8 mouse cellular contexts compared by ENCODE assay signal in the genomic region with DNA sequence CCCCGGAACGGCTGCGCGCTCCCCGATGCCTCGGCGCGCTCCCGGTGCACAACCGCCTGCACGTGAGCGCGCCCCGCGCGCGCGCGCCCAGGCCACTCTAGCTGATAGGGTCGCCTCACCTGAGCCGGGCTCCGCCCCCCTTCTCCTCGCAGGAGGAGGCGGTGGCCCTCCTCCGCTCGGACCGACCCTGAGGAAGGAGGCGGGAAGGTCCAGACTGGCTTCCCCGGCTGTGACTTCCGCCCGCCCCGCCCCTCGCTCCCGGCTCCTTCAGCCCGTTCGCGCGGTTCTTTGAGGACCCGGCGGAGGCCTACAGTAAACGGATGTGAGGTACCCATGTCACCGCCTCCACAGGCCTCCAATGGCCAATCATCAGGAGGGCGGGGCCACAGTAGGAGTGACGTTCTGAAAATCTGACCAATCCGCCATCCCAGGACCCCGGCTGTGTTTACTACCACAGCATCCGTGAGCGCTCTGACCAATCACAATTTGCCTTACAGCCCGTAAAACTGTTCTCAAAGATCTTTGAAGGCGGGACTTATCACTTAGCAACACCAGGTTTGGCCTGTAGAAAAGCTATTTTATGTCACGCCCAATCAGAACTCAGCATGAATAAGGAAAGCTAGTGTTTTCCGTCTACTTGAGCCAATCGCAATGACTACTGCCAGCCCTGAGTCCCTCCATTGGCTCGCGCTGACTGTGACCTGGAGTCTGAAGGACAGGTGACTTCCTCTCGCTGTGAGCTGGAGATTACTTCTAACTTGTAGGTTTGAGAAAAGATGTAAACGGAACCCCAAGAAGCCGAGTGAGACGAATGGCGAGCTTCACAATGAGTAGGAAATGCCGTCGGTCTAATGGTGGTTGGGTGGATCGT. TPM values are rescaled to one million over a fixed set of nuclear protein-coding genes. Genes with fewer than 3 reads are reported as not detected.
DNase-seq lines count a peak whose midpoint lies in the region; ATAC-seq lines count a peak whose summit lies in the region.

A gene (minus strand): TSS at position 308 of the 871 bp plus-strand sequence.

- H3K4me2 ChIP-seq in kidney, embryonic 15.5 days: peak within 1 kb of the TSS; percentile 76

- H3K36me3 ChIP-seq in heart, embryonic 10.5 days: no peaks in the 10 kb centered on the region
- no peaks in the 10 kb centered on the region for H3K36me3 ChIP-seq in kidney, embryonic 15.5 days

- peak; percentile 87 for ATAC-seq in erythroblast, adult 5-6 weeks (replicated peaks; ENCODE audit: low FRiP score, poor library complexity, severe bottlenecking)
- ATAC-seq in kidney, embryonic 15.5 days (replicated peaks; ENCODE audit: low FRiP score): peak; percentile 98
- ATAC-seq in monocyte, adult 5-6 weeks (replicated peaks; ENCODE audit: insufficient number of reproducible peaks, low FRiP score, low TSS enrichment, poor library complexity, severe bottlenecking): peak; percentile 96

- WGBS in heart, embryonic 10.5 days: under 1% methylated on average over 63 of the region's 63 CpGs
- under 1% methylated on average over 59 of the region's 63 CpGs for WGBS in kidney, embryonic 15.5 days

- DNase-seq in B cell, adult 2 months: peak; percentile 98 to 99
- DNase-seq in brain, adult 2 months (ENCODE audit: low read depth, low spot score): peak; percentile 100
- peak; percentile 100 for DNase-seq in heart, embryonic 10.5 days (ENCODE audit: low spot score)
- DNase-seq in liver: peak; percentile 99
- peak; percentile 97 to 99 for DNase-seq in spleen, postnatal 4 days (ENCODE audit: low spot score in 2 of 2)

- peaks cover 26% of the 10 kb centered on the region for H3K4me1 ChIP-seq in heart, embryonic 10.5 days
- H3K4me1 ChIP-seq in kidney, embryonic 15.5 days: peaks cover 23% of the 10 kb centered on the region

- H3K9me3 ChIP-seq in heart, embryonic 10.5 days: no peaks in the 10 kb centered on the region
- H3K9me3 ChIP-seq in kidney, embryonic 15.5 days (replicated peaks): no peaks in the 10 kb centered on the region

- peak within 1 kb of the TSS; percentile 94 for H3K27ac ChIP-seq in heart, embryonic 10.5 days
- H3K27ac ChIP-seq in kidney, embryonic 15.5 days: peak within 1 kb of the TSS; percentile 97

- H3K4me3 ChIP-seq in heart, embryonic 10.5 days: peak within 1 kb of the TSS; percentile 79
- H3K4me3 ChIP-seq in kidney, embryonic 15.5 days (replicated peaks): peak within 1 kb of the TSS; percentile 67

- H3K27me3 ChIP-seq in heart, embryonic 10.5 days (ENCODE audit: insufficient read depth, poor library complexity, severe bottlenecking): no peaks in the 10 kb centered on the region
- no peaks in the 10 kb centered on the region for H3K27me3 ChIP-seq in kidney, embryonic 15.5 days

- H3K9ac ChIP-seq in kidney, embryonic 15.5 days: peak within 1 kb of the TSS; percentile 70

RNA-seq across cellular contexts. Expression of the gene that starts here (rescaled TPM):
- 7.5 and 7.7 TPM in 2 replicates for total RNA-seq in erythroblast, adult 5-6 weeks (2015; ENCODE audit: low replicate concordance)
- total RNA-seq in erythroblast, adult 5-6 weeks (2017; ENCODE audit: low replicate concordance): 9.4 and 10.0 TPM in 2 replicates
- polyA plus RNA-seq in heart, embryonic 10.5 days (2016; fragmentation: Nextera tagmentation; extraction: Ambion mirVana): 19.3 and 21.5 TPM in 2 replicates
- polyA plus RNA-seq in kidney, embryonic 15.5 days (2015; fragmentation: Nextera tagmentation; extraction: Ambion mirVana): 23.0 and 24.1 TPM in 2 replicates
- total RNA-seq in monocyte, adult 5-6 weeks (2017): 8.4 to 16.8 TPM (median 14.3 TPM) in 3 replicates

Comparison
In these comparisons a context has a peak if more than half of its experiments do, and no peak if none do; other contexts are left out.
1. Peak in every context shown above with its lines: DNase-seq, ATAC-seq, H3K4me3 ChIP-seq and H3K27ac ChIP-seq.